ENCODE assay signal across 19 mouse cellular contexts in the genomic region with DNA sequence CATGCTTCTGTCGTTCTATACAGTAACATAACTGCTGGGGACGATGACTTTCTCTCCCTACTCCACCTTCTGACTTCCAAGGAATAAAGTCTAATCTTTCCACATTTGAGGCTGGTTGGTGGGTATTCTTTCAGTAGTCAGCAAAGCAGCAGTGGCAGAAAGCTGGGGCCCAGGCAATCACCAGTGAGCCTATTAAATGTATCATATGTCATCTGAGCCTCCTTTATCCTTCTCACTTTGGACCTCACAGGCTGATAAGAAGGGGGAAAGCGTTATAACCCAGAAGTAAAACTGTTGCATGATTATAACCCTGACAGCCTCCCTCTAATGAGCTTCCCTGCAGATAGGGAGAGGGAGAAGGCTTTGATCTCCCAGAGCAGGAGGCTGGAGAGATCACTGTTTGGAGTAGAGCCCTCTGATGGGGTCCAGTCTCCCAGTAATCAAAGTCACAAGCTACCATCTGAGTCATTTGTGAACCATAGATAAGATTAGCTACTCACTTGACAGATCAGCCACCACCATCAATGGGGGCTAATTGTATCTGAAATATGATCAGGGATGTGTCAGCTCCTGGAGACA.
DNase-seq lines count a peak whose midpoint lies in the region; ATAC-seq and TF ChIP-seq lines count a peak whose summit lies in the region.
"Had no signal": no experiment of that assay in that cellular context is flagged by ENCODE, and none has a peak within 500 bp of the region (broad histone marks: within the 10 kb centered on the region; RNA-seq: fewer than 3 reads in every experiment).

No protein-coding gene starts in this region.

- no peak for TF ChIP-seq POLR2A in embryonic fibroblast, embryonic 13.5 days (IDR thresholded peaks at IDR 0.05; ENCODE audit: low read depth, low read length)

- no peak for TF ChIP-seq CTCF in lung, postnatal 0 days (IDR thresholded peaks at IDR 0.05)
- no peak for TF ChIP-seq CTCF in embryonic fibroblast, embryonic 13.5 days (IDR thresholded peaks at IDR 0.05; ENCODE audit: borderline replicate concordance, insufficient read depth, low read length)

- no peak overlapping the region for H3K4me2 ChIP-seq in forebrain, embryonic 13.5 days
- H3K4me2 ChIP-seq in forebrain, embryonic 12.5 days: no peak overlapping the region
- H3K4me2 ChIP-seq in lung, embryonic 15.5 days: no peak overlapping the region
- H3K4me2 ChIP-seq in lung, postnatal 0 days (replicated peaks; ENCODE audit: low read depth, low read length): no peak overlapping the region
- no peak overlapping the region for H3K4me2 ChIP-seq in midbrain, embryonic 16.5 days (ENCODE audit: low read length)
- H3K4me2 ChIP-seq: liver, embryonic 11.5 days had no signal

- H3K27ac ChIP-seq in forebrain, embryonic 13.5 days: no peak overlapping the region
- H3K27ac ChIP-seq in forebrain, embryonic 12.5 days: no peak overlapping the region
- H3K27ac ChIP-seq in lung, embryonic 15.5 days: no peak overlapping the region
- H3K27ac ChIP-seq in lung, postnatal 0 days (ENCODE audit: low read length): no peak overlapping the region
- H3K27ac ChIP-seq in embryonic fibroblast, embryonic 13.5 days (ENCODE audit: insufficient read depth, low read length): peak overlapping the region; percentile 47
- H3K27ac ChIP-seq in midbrain, embryonic 16.5 days (ENCODE audit: low read length): no peak overlapping the region
- H3K27ac ChIP-seq in hindbrain, embryonic 10.5 days: no peak overlapping the region
- H3K27ac ChIP-seq: left cerebral cortex, adult 2 months; macrophage; stomach, postnatal 0 days had no signal

- no peaks in the 10 kb centered on the region for H3K36me3 ChIP-seq in forebrain, embryonic 13.5 days (ENCODE audit: poor library complexity, severe bottlenecking)
- no peaks in the 10 kb centered on the region for H3K36me3 ChIP-seq in forebrain, embryonic 12.5 days (replicated peaks)
- H3K36me3 ChIP-seq in lung, embryonic 15.5 days: no peaks in the 10 kb centered on the region
- no peaks in the 10 kb centered on the region for H3K36me3 ChIP-seq in lung, postnatal 0 days (ENCODE audit: insufficient read depth, low read length)
- no peaks in the 10 kb centered on the region for H3K36me3 ChIP-seq in midbrain, embryonic 16.5 days (ENCODE audit: control insufficient read depth, insufficient read depth, low read length)
- no peaks in the 10 kb centered on the region for H3K36me3 ChIP-seq in hindbrain, embryonic 10.5 days

- WGBS in forebrain, embryonic 13.5 days: 48% methylated on average over 3 of the region's 3 CpGs
- 51% methylated on average over 3 of the region's 3 CpGs for WGBS in forebrain, embryonic 12.5 days
- 28% methylated on average over 3 of the region's 3 CpGs for WGBS in lung, embryonic 15.5 days
- 26% methylated on average over 3 of the region's 3 CpGs for WGBS in lung, postnatal 0 days
- 49% methylated on average over 3 of the region's 3 CpGs for WGBS in midbrain, embryonic 16.5 days
- 62% methylated on average over 3 of the region's 3 CpGs for WGBS in hindbrain, embryonic 10.5 days

- no peak overlapping the region for H3K9ac ChIP-seq in forebrain, embryonic 13.5 days
- no peak overlapping the region for H3K9ac ChIP-seq in forebrain, embryonic 12.5 days
- H3K9ac ChIP-seq in lung, embryonic 15.5 days: no peak overlapping the region
- no peak overlapping the region for H3K9ac ChIP-seq in lung, postnatal 0 days (replicated peaks; ENCODE audit: low read depth)
- H3K9ac ChIP-seq in midbrain, embryonic 16.5 days (ENCODE audit: low read depth, low read length): no peak overlapping the region

- no peak overlapping the region for H3K4me3 ChIP-seq in forebrain, embryonic 13.5 days
- H3K4me3 ChIP-seq in forebrain, embryonic 12.5 days (replicated peaks): no peak overlapping the region
- H3K4me3 ChIP-seq in lung, embryonic 15.5 days: no peak overlapping the region
- no peak overlapping the region for H3K4me3 ChIP-seq in lung, postnatal 0 days (ENCODE audit: low read depth, low read length)
- no peak overlapping the region for H3K4me3 ChIP-seq in embryonic fibroblast, embryonic 13.5 days (ENCODE audit: insufficient read depth, low read length)
- H3K4me3 ChIP-seq in midbrain, embryonic 16.5 days (ENCODE audit: low read depth, low read length): no peak overlapping the region
- no peak overlapping the region for H3K4me3 ChIP-seq in hindbrain, embryonic 10.5 days
- H3K4me3 ChIP-seq: left cerebral cortex, adult 2 months had no signal

- peak; percentile 45; the same call in 1 of the 2 replicates for ATAC-seq in forebrain, embryonic 13.5 days
- ATAC-seq in forebrain, embryonic 12.5 days (ENCODE audit: low FRiP score): no peak
- peak; percentile 46; the same call in 1 of the 2 replicates for ATAC-seq in lung, embryonic 15.5 days (ENCODE audit: borderline replicate concordance, extremely low read depth, low FRiP score, low TSS enrichment)
- ATAC-seq in lung, postnatal 0 days: no peak
- ATAC-seq in midbrain, embryonic 16.5 days: peak; percentile 75; the same call in 1 of the 2 replicates
- ATAC-seq: forebrain, embryonic 16.5 days had no signal

- TF ChIP-seq EP300 in lung, postnatal 0 days (IDR thresholded peaks at IDR 0.05): no peak

- no peaks in the 10 kb centered on the region for H3K9me3 ChIP-seq in forebrain, embryonic 13.5 days (replicated peaks)
- no peaks in the 10 kb centered on the region for H3K9me3 ChIP-seq in forebrain, embryonic 12.5 days
- H3K9me3 ChIP-seq in lung, embryonic 15.5 days: no peaks in the 10 kb centered on the region
- H3K9me3 ChIP-seq in lung, postnatal 0 days (ENCODE audit: low read length): no peaks in the 10 kb centered on the region
- no peaks in the 10 kb centered on the region for H3K9me3 ChIP-seq in midbrain, embryonic 16.5 days (replicated peaks; ENCODE audit: control insufficient read depth, low read length, poor library complexity, severe bottlenecking)
- no peaks in the 10 kb centered on the region for H3K9me3 ChIP-seq in hindbrain, embryonic 10.5 days

- no peaks in the 10 kb centered on the region for H3K27me3 ChIP-seq in forebrain, embryonic 13.5 days
- no peaks in the 10 kb centered on the region for H3K27me3 ChIP-seq in forebrain, embryonic 12.5 days
- no peaks in the 10 kb centered on the region for H3K27me3 ChIP-seq in lung, embryonic 15.5 days
- no peaks in the 10 kb centered on the region for H3K27me3 ChIP-seq in lung, postnatal 0 days (replicated peaks; ENCODE audit: insufficient read depth, low read length)
- no peaks in the 10 kb centered on the region for H3K27me3 ChIP-seq in midbrain, embryonic 16.5 days (ENCODE audit: control insufficient read depth, insufficient read depth, low read depth, low read length)
- H3K27me3 ChIP-seq in hindbrain, embryonic 10.5 days (ENCODE audit: insufficient read depth, poor library complexity, severe bottlenecking): no peaks in the 10 kb centered on the region

- DNase-seq in lung, postnatal 0 days (ENCODE audit: low spot score): no peak
- no peak for DNase-seq in layer of hippocampus, adult 11-12 months (ENCODE audit: low spot score)
- no peak for DNase-seq in hindbrain, embryonic 10.5 days (ENCODE audit: low spot score)
- DNase-seq: cerebellum, adult 9-11 months; gastrocnemius, postnatal 25 days; kidney, postnatal 36 days; layer of hippocampus, adult 9-11 months; lung, adult 18-20 months; right cerebral cortex, adult 18-20 months had no signal

- no peaks in the 10 kb centered on the region for H3K4me1 ChIP-seq in forebrain, embryonic 13.5 days
- H3K4me1 ChIP-seq in forebrain, embryonic 12.5 days: no peaks in the 10 kb centered on the region
- H3K4me1 ChIP-seq in lung, embryonic 15.5 days: 0 out of 2 replicates have a peak, but pooled peaks cover 5% of the 10 kb centered on the region
- H3K4me1 ChIP-seq in lung, postnatal 0 days (ENCODE audit: insufficient read depth, low read depth, low read length): no peaks in the 10 kb centered on the region
- 0 out of 2 replicates have a peak, but pooled peaks cover 2% of the 10 kb centered on the region for H3K4me1 ChIP-seq in embryonic fibroblast, embryonic 13.5 days (ENCODE audit: control insufficient read depth, insufficient read depth, low read length)
- H3K4me1 ChIP-seq in midbrain, embryonic 16.5 days (ENCODE audit: control insufficient read depth, insufficient read depth, low read length): no peaks in the 10 kb centered on the region
- H3K4me1 ChIP-seq in hindbrain, embryonic 10.5 days (replicated peaks): no peaks in the 10 kb centered on the region

Comparison
In these comparisons a context has a peak if more than half of its experiments do, and no peak if none do; other contexts are left out.
1. ATAC-seq: peak in forebrain, embryonic 13.5 days (single experiment), lung, embryonic 15.5 days (single experiment) and midbrain, embryonic 16.5 days (single experiment); none in forebrain, embryonic 12.5 days (single experiment) and lung, postnatal 0 days (single experiment).